Mouse (Mus musculus) urinary bladder, postnatal 10 days (tissue): ENCODE data around the gene Larp1b.

Experiments used
- DNase-seq: peaks from one replicate; pipeline ENCODE4 v3.0.0; 2022; ENCODE audit warnings: low spot score

Gene Larp1b

GRCm38 (mm10) chr3:41082885-41083789 is 133.5 kb downstream of the Larp1b start, which contains the start of gene Pgrmc2:
Gene Pgrmc2 (minus strand): TSS chr3:41083046.
- DNase-seq = peak; percentile 88

GRCm38 (mm10) chr3:41083790-41084112 is 134.1 kb downstream of the Larp1b start:
- DNase-seq = no peak

- no peak for DNase-seq
Observed at GRCm38 (mm10) chr3:41084421-41084820, 134.8 kb downstream of the Larp1b start.

- no peak for DNase-seq
Observed at GRCm38 (mm10) chr3:41087071-41087470, 137.4 kb downstream of the Larp1b start.
